10 mouse cellular contexts compared by ENCODE assay signal in genomic region chr4:142337701-142338100, GRCm38 (mm10).
A peak's percentile ranks its signal among the peaks of the same experiment; 100 is the strongest.
DNase-seq lines count a peak whose midpoint lies in the region; ATAC-seq and TF ChIP-seq lines count a peak whose summit lies in the region.
"Had no signal": no experiment of that assay in that cellular context is flagged by ENCODE, and none has a peak within 500 bp of the region (broad histone marks: within the 10 kb centered on the region; RNA-seq: fewer than 3 reads in every experiment).

No protein-coding gene starts in this region.

- no peak for TF ChIP-seq POLR2A in kidney, adult 2 months (IDR thresholded peaks at IDR 0.05; ENCODE audit: low read depth, low read length)

- DNase-seq in cerebellum, adult 11 months: peak; percentile 48
- DNase-seq in kidney, adult 2 months: peak; percentile 14
- DNase-seq in right cerebral cortex, postnatal 4 days: peak; percentile 61
- no peak for DNase-seq in right cerebral cortex, postnatal 36 days (ENCODE audit: low spot score in 2 of 2)
- DNase-seq in embryo, embryonic 9.5 days (ENCODE audit: extremely low spot score): no peak
- no peak for DNase-seq in embryo, embryonic 11 days

- H3K9me3 ChIP-seq in kidney, embryonic 16.5 days (ENCODE audit: low read length): peaks cover 3% of the 10 kb centered on the region; the same call in 1 of the 2 replicates
- H3K9me3 ChIP-seq: limb, embryonic 13.5 days had no signal

- H3K36me3 ChIP-seq in kidney, adult 2 months (ENCODE audit: control insufficient read depth, insufficient read depth, low read length): no peaks in the 10 kb centered on the region
- no peaks in the 10 kb centered on the region for H3K36me3 ChIP-seq in kidney, embryonic 16.5 days (ENCODE audit: insufficient read depth, low read length)
- H3K36me3 ChIP-seq: limb, embryonic 13.5 days had no signal

- H3K4me1 ChIP-seq in kidney, adult 2 months (ENCODE audit: control insufficient read depth, insufficient read depth, low read length): no peaks in the 10 kb centered on the region
- no peaks in the 10 kb centered on the region for H3K4me1 ChIP-seq in kidney, embryonic 16.5 days (ENCODE audit: insufficient read depth, low read length)

- H3K4me2 ChIP-seq in kidney, embryonic 16.5 days (replicated peaks; ENCODE audit: low read depth, low read length): no peak overlapping the region
- H3K4me2 ChIP-seq: limb, embryonic 13.5 days had no signal

- no peak overlapping the region for H3K27ac ChIP-seq in kidney, adult 2 months (ENCODE audit: insufficient read depth, low read depth, low read length)
- H3K27ac ChIP-seq in kidney, embryonic 16.5 days (ENCODE audit: low read length): no peak overlapping the region
- H3K27ac ChIP-seq: limb, embryonic 13.5 days had no signal

- H3K9ac ChIP-seq in kidney, embryonic 16.5 days (replicated peaks; ENCODE audit: low read length): no peak overlapping the region
- H3K9ac ChIP-seq: limb, embryonic 13.5 days had no signal

- no peak for TF ChIP-seq CTCF in kidney, adult 2 months (conservative IDR thresholded peaks at IDR 0.05; ENCODE audit: insufficient read depth, insufficient read length, low read depth, low read length)

- 91% methylated on average over 8 of the region's 8 CpGs for WGBS in kidney, adult 2 months
- 92% methylated on average over 8 of the region's 8 CpGs for WGBS in kidney, embryonic 16.5 days

- ATAC-seq in cerebellum, adult (ENCODE audit: insufficient number of reproducible peaks, low FRiP score, low TSS enrichment): no peak
- ATAC-seq in kidney, embryonic 16.5 days (ENCODE audit: low FRiP score, low TSS enrichment): no peak
- ATAC-seq: Patski had no signal

- H3K4me3 ChIP-seq in kidney, adult 2 months (ENCODE audit: insufficient read depth, low read depth, low read length): no peak overlapping the region
- H3K4me3 ChIP-seq in kidney, embryonic 16.5 days (ENCODE audit: low read length): no peak overlapping the region
- H3K4me3 ChIP-seq: limb, embryonic 13.5 days had no signal

- no peaks in the 10 kb centered on the region for H3K27me3 ChIP-seq in kidney, adult 2 months (replicated peaks; ENCODE audit: control insufficient read depth, insufficient read depth, low read length)
- no peaks in the 10 kb centered on the region for H3K27me3 ChIP-seq in kidney, embryonic 16.5 days (ENCODE audit: insufficient read depth, low read length)
- H3K27me3 ChIP-seq: limb, embryonic 13.5 days; Patski had no signal

Comparison
In these comparisons a context has a peak if more than half of its experiments do, and no peak if none do; other contexts are left out.
1. DNase-seq: peak in cerebellum, adult 11 months (single experiment), kidney, adult 2 months (single experiment) and right cerebral cortex, postnatal 4 days (single experiment); none in right cerebral cortex, postnatal 36 days (0 of 2), embryo, embryonic 9.5 days (single experiment) and embryo, embryonic 11 days (single experiment).